In the genomic region with DNA sequence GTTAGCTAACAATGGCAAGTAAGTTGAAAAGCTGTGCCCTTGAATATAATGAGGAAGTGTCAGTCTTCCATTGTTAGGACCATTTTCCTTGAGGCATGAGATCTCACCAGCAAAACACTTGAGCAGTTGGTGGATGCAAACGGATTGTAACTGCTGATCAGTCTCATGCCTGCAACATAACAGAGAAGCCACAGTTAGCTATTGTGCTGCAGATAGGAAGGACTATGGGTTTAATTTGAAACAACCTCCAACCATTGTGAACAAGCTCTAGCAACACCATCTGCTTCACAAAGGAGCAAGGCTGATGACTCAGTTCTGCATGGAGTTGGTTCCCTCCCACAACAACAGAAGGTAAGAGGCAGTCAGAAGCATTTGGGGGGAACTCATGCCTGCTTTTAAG, we compare ENCODE assay signal across 13 mouse cellular contexts.
DNase-seq lines count a peak whose midpoint lies in the region; ATAC-seq and TF ChIP-seq lines count a peak whose summit lies in the region.
"Had no signal": no experiment of that assay in that cellular context is flagged by ENCODE, and none has a peak within 500 bp of the region (broad histone marks: within the 10 kb centered on the region; RNA-seq: fewer than 3 reads in every experiment).

No protein-coding gene starts in this region.

- ATAC-seq in frontal cortex, adult (ENCODE audit: low TSS enrichment): peak; percentile 99
- ATAC-seq: hindbrain, postnatal 0 days; lung, postnatal 0 days had no signal

- peak; percentile 62 to 66 for DNase-seq in right cerebral cortex, adult 2 months (ENCODE audit: low spot score in 2 of 2)
- no peak for DNase-seq in right cerebral cortex, postnatal 14 days
- peak; percentile 36 to 41 for DNase-seq in left cerebral cortex, adult 2 months (ENCODE audit: extremely low spot score in 1 of 2, low spot score in 2 of 2)
- DNase-seq in cerebellum, adult 11-12 months: no peak
- DNase-seq in kidney, postnatal 25 days: no peak
- DNase-seq in kidney, adult 9 months: no peak
- DNase-seq: gastrocnemius, postnatal 10 days; kidney, postnatal 14 days had no signal

- no peak overlapping the region for H3K4me3 ChIP-seq in left cerebral cortex, adult 2 months
- H3K4me3 ChIP-seq: midbrain, embryonic 12.5 days; neural tube, embryonic 13.5 days had no signal

- TF ChIP-seq CTCF in left cerebral cortex, adult 2 months (IDR thresholded peaks at IDR 0.05): no peak

- H3K27ac ChIP-seq in left cerebral cortex, adult 2 months: peak overlapping the region; percentile 83
- H3K27ac ChIP-seq: hindbrain, postnatal 0 days; midbrain, embryonic 12.5 days; neural tube, embryonic 13.5 days had no signal

- intact Hi-C loops in left cerebral cortex, adult 2 months (cut with DNase I): loop anchor here (2.0 to 10.0 kb wide), 4 partner anchors 110 to 1264 kb away; no protein-coding TSS in a partner anchor

Comparison
In these comparisons a context has a peak if more than half of its experiments do, and no peak if none do; other contexts are left out.
1. DNase-seq: peak in right cerebral cortex, adult 2 months (2 of 2) and left cerebral cortex, adult 2 months (2 of 2); none in right cerebral cortex, postnatal 14 days (single experiment), cerebellum, adult 11-12 months (single experiment), kidney, postnatal 25 days (0 of 2) and kidney, adult 9 months (single experiment).